Mouse (Mus musculus) heart, adult 2 months (tissue): ENCODE results near the gene Coq4. TPM values are rescaled to one million over a fixed set of nuclear protein-coding genes. Genes with fewer than 3 reads are reported as not detected.

ENCODE experiments used
- DNase-seq, 2 experiments: peaks; one replicate each; pipeline ENCODE4 v3.0.0; 2021
- H3K27ac ChIP-seq: fragments of 200-600 bp; 2 replicates; pipeline ENCODE4 v1.8.1; 2022
- H3K27me3 ChIP-seq: fragments of 200-500 bp; 2 replicates; pipeline ENCODE4 v1.6.1; 2012; ENCODE audit warnings: mild to moderate bottlenecking, low read length, inconsistent platforms, mixed read lengths; ENCODE audit not compliant: control insufficient read depth, insufficient read depth
- H3K36me3 ChIP-seq: fragments of 200-500 bp; 2 replicates; pipeline ENCODE4 v1.6.1; 2012; ENCODE audit warnings: low read length, inconsistent platforms; ENCODE audit not compliant: control insufficient read depth, insufficient read depth
- H3K4me1 ChIP-seq: fragments of 200-500 bp; 2 replicates; pipeline ENCODE4 v1.6.1; 2011; ENCODE audit warnings: low read length; ENCODE audit not compliant: control insufficient read depth, insufficient read depth
- H3K4me3 ChIP-seq: fragments of 200-600 bp; 2 replicates; pipeline ENCODE4 v1.8.1; 2022
- H3K79me2 ChIP-seq: fragments of 200-500 bp; replicated peaks from 2 replicates; pipeline ENCODE4 v1.6.1; 2012; ENCODE audit warnings: mild to moderate bottlenecking, inconsistent platforms, low read length, moderate library complexity, mixed read lengths; ENCODE audit not compliant: control insufficient read depth, insufficient read depth
- H3K9ac ChIP-seq: fragments of 200-500 bp; 2 replicates; pipeline ENCODE4 v1.6.1; 2012; ENCODE audit warnings: low read depth, mild to moderate bottlenecking, control low read depth, inconsistent platforms, low read length, mixed read lengths
- CTCF ChIP-seq: fragments of 200-600 bp; IDR thresholded peaks from 2 replicates; pipeline ENCODE4 v1.8.1; 2022; ENCODE audit warnings: antibody characterized with exemption, mild to moderate bottlenecking, moderate library complexity
- EP300 ChIP-seq: fragments of 200-500 bp; IDR thresholded peaks from 2 replicates; pipeline ENCODE4 v1.6.1; 2011; ENCODE audit warnings: low read depth, low read length, control low read depth; ENCODE audit not compliant: insufficient read depth
- POLR2A ChIP-seq: fragments of 200-500 bp; IDR thresholded peaks from 2 replicates; pipeline ENCODE4 v1.6.1; 2011; ENCODE audit warnings: mild to moderate bottlenecking, low read depth, low read length, control low read depth; ENCODE audit not compliant: insufficient read depth
- WGBS: fragments of 180-500 bp; shearing (Covaris S2); methylation state at CpG from one replicate; pipeline ENCODE4 v1.1.7; 2018; 5-methylcytosine and 5-hydroxymethylcytosine counted together
- intact Hi-C: fragments of 180-260 bp; cut with DNase I; formaldehyde crosslinking; loops from one replicate; pipeline ENCODE4 v1.15.1; 2025
- microRNA-seq, 2 experiments: library from miRNA; unstranded; fragments of <30 nt; microRNA quantifications; one replicate each; pipeline ENCODE4 v1.2.0; 2021
- polyA plus RNA-seq: library from polyadenylated mRNA; depleted of rRNA; stranded (reverse); fragments of >200 nt; gene quantifications from 2 replicates; pipeline ENCODE4 v1.2.3, GENCODE M21; 2012; rRNA removed
- total RNA-seq, 2 experiments: library from RNA; stranded (reverse); gene quantifications; 2 replicates each; pipeline ENCODE4 v1.2.3; 2021

Coq4 gene
- total and polyA plus RNA-seq, 3 experiments = 15.8 to 38.6 (median 22.7) TPM

GRCm38 (mm10) chr2:29846911-29847310 is 59.6 kb downstream of the Coq4 start:
- WGBS = 71% methylated on average over 3 of the region's 3 CpGs

More at GRCm38 (mm10) chr2:29846911-29847310, 59.6 kb downstream of the Coq4 start:
- Histone ChIP-seq H3K27me3 (no peaks in the 10 kb centered on the region), H3K9ac (no peak overlapping the region), H3K79me2 (no peaks in the 10 kb centered on the region), H3K4me3 (no peak overlapping the region), H3K36me3 (no peaks in the 10 kb centered on the region), H3K27ac (no peak overlapping the region), H3K4me1 (no peaks in the 10 kb centered on the region)
- intact Hi-C loops = no loop called here
- DNase-seq = no peak
- TF ChIP-seq POLR2A (no peak), CTCF (no peak), EP300 (no peak)

Small RNA genes lying within 50 kb of the gene (microRNA-seq; reads per million reads assigned to microRNA genes)
- gene Mir219a-2 = 0 reads per million in 2 experiments
- 0 reads per million in 2 experiments for gene Mir219b

Other genes starting within 250 kb of the Coq4 start
- gene Rapgef1, start 167.8 kb upstream of the Coq4 start, total RNA-seq = 100 to 1,000 TPM in 1 of 2 experiments, 10 to 100 TPM in 1; 96.7 to 116 TPM
- gene Rapgef1, start 167.8 kb upstream of the Coq4 start, polyA plus RNA-seq = 65.0 and 86.1 TPM in 2 replicates
- gene Gm13420, start 35.8 kb upstream of the Coq4 start, total RNA-seq = not detected
- gene Gm13420, start 35.8 kb upstream of the Coq4 start, polyA plus RNA-seq = not detected in 2 replicates
- gene Gm13547, start 28.2 kb upstream of the Coq4 start, total RNA-seq = not detected
- gene Gm13547, start 28.2 kb upstream of the Coq4 start, polyA plus RNA-seq = not detected in 2 replicates
- 10 to 100 TPM; 24.4 to 32.5 TPM for gene Trub2, start 1.0 kb downstream of the Coq4 start, total RNA-seq
- gene Trub2, start 1.0 kb downstream of the Coq4 start, polyA plus RNA-seq = 34.0 and 44.3 TPM in 2 replicates
- gene Slc27a4, start 15.1 kb downstream of the Coq4 start, total RNA-seq = 10 to 100 TPM; 16.6 to 18.0 TPM
- gene Slc27a4, start 15.1 kb downstream of the Coq4 start, polyA plus RNA-seq = 17.0 and 22.6 TPM in 2 replicates
- 10 to 100 TPM; 31.7 to 34.4 TPM for gene Urm1, start 32.6 kb downstream of the Coq4 start, total RNA-seq
- gene Urm1, start 32.6 kb downstream of the Coq4 start, polyA plus RNA-seq = 30.5 and 38.3 TPM in 2 replicates
- gene Cercam, start 81.7 kb downstream of the Coq4 start, total RNA-seq = 1 to 10 TPM; 3.0 to 4.1 TPM
- gene Cercam, start 81.7 kb downstream of the Coq4 start, polyA plus RNA-seq = 6.9 and 9.1 TPM in 2 replicates
- gene Odf2, start 101.7 kb downstream of the Coq4 start, total RNA-seq = 10 to 100 TPM; 16.6 to 20.1 TPM
- 22.2 and 22.3 TPM in 2 replicates for gene Odf2, start 101.7 kb downstream of the Coq4 start, polyA plus RNA-seq
- 10 to 100 TPM; 23.8 to 25.6 TPM for gene Gle1, start 147.9 kb downstream of the Coq4 start, total RNA-seq
- gene Gle1, start 147.9 kb downstream of the Coq4 start, polyA plus RNA-seq = 14.9 and 25.5 TPM in 2 replicates
- 100 to 1,000 TPM; 159 to 167 TPM for gene Sptan1, start 178.1 kb downstream of the Coq4 start, total RNA-seq
- 130 and 163 TPM in 2 replicates for gene Sptan1, start 178.1 kb downstream of the Coq4 start, polyA plus RNA-seq